Mouse (Mus musculus) olfactory bulb, adult 2 months (tissue): ENCODE results near the gene Gm49486.

ENCODE experiments used
- CTCF ChIP-seq: fragments of 200-500 bp; IDR thresholded peaks from 2 replicates; pipeline ENCODE4 v1.5.1; 2012; ENCODE audit warnings: low read depth, mild to moderate bottlenecking, low read length, moderate library complexity; ENCODE audit not compliant: insufficient read depth
- POLR2A ChIP-seq: fragments of 200-500 bp; IDR thresholded peaks from 2 replicates; pipeline ENCODE4 v1.6.1; 2012; ENCODE audit warnings: mild to moderate bottlenecking, low read depth, low read length, moderate library complexity; ENCODE audit not compliant: insufficient read depth

- TF ChIP-seq CTCF (no peak), POLR2A (no peak)
Observed at GRCm38 (mm10) chr15:79213591-79213990, 15.6 kb upstream of the Gm49486 start.
